Mouse (Mus musculus) liver, adult 2 months (tissue): ENCODE measurements around the gene Peak1.

Experiments used
- CTCF ChIP-seq: fragments of 200-500 bp; IDR thresholded peaks from 2 replicates; pipeline ENCODE4 v1.5.1; 2011; ENCODE audit warnings: low read depth, low read length, control low read depth
- POLR2A ChIP-seq: fragments of 200-500 bp; IDR thresholded peaks from 2 replicates; pipeline ENCODE4 v1.6.1; 2011; ENCODE audit warnings: low read length, control low read depth; ENCODE audit not compliant: insufficient read depth; ENCODE audit errors: extremely low read depth

DNA sequence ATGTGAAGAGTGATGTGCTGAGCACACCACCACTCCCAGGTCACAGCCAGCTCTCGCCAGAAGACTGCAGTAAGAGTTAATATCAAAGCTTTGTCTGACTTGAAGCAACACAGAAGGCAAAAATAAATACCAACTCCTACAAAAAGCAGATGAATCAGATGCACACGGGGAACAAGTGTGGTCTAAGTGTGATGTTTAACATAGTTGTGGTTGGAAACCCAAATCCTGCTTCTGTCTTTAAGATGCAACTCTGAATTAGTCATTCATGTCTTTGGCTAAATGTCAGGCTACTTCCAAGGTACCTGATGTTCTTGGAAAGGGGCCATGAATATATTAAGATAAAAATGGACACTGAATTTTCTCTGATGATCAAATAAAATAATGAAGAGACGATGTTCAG is 144.3 kb downstream of the Peak1 start:
- TF ChIP-seq CTCF, result no peak
- no peak for TF ChIP-seq POLR2A
